Mouse (Mus musculus): Measurements from ENCODE around the gene Egfl7.

- TF ChIP-seq CTCF (IDR thresholded peaks at IDR 0.05; ENCODE audit: control insufficient read depth, insufficient read depth, insufficient read length), result no peak
- no peak for TF ChIP-seq USF1 (IDR thresholded peaks at IDR 0.05; ENCODE audit: low read depth)
- no peak for TF ChIP-seq MAX (IDR thresholded peaks at IDR 0.05)
- TF ChIP-seq MYOG (IDR thresholded peaks at IDR 0.05; ENCODE audit: control insufficient read depth, extremely low read depth, insufficient read length), result no peak
These were observed 35.5 kb upstream of the Egfl7 start for GRCm38 (mm10) chr2:26544265-26544664.

Data from C2C12 (cell line).